ENCODE assay signal across 9 mouse cellular contexts in genomic region chr11:98003171-98003671, GRCm38 (mm10). TPM values are rescaled to one million over a fixed set of nuclear protein-coding genes. Genes with fewer than 3 reads are reported as not detected.
DNase-seq lines count a peak whose midpoint lies in the region; ATAC-seq lines count a peak whose summit lies in the region.
"Had no signal": no experiment of that assay in that cellular context is flagged by ENCODE, and none has a peak within 500 bp of the region (broad histone marks: within the 10 kb centered on the region; RNA-seq: fewer than 3 reads in every experiment).

No protein-coding gene starts in this region.

- peaks cover 34% of the 10 kb centered on the region; the same call in 1 of the 2 replicates for H3K27me3 ChIP-seq in lung, embryonic 15.5 days
- no peaks in the 10 kb centered on the region for H3K27me3 ChIP-seq in hindbrain, embryonic 16.5 days (replicated peaks; ENCODE audit: control insufficient read depth, insufficient read depth, low read length)
- no peaks in the 10 kb centered on the region for H3K27me3 ChIP-seq in neural tube, embryonic 14.5 days (ENCODE audit: control insufficient read depth, insufficient read depth, low read length)

- no peak for ATAC-seq in lung, embryonic 15.5 days (ENCODE audit: borderline replicate concordance, extremely low read depth, low FRiP score, low TSS enrichment)
- ATAC-seq in hindbrain, embryonic 16.5 days, result peak; percentile 6; the same call in 1 of the 2 replicates
- no peak for ATAC-seq in neural tube, embryonic 14.5 days (ENCODE audit: low read depth)

- H3K9ac ChIP-seq in lung, embryonic 15.5 days, result 0 out of 2 replicates have a peak overlapping the region, but pooled peaks have one; percentile 14
- H3K9ac ChIP-seq in hindbrain, embryonic 16.5 days (ENCODE audit: low read depth, low read length), result no peak overlapping the region
- H3K9ac ChIP-seq in neural tube, embryonic 14.5 days (replicated peaks; ENCODE audit: low read depth, low read length), result 0 out of 2 replicates have a peak overlapping the region, but pooled peaks have one; percentile 16

- peak overlapping the region; percentile 37 for H3K4me2 ChIP-seq in lung, embryonic 15.5 days
- no peak overlapping the region; the same call in 1 of the 2 replicates for H3K4me2 ChIP-seq in hindbrain, embryonic 16.5 days (ENCODE audit: low read length)
- no peak overlapping the region for H3K4me2 ChIP-seq in neural tube, embryonic 14.5 days (ENCODE audit: low read depth, low read length)

- peaks cover 3% of the 10 kb centered on the region; the same call in 1 of the 2 replicates for H3K36me3 ChIP-seq in lung, embryonic 15.5 days
- peaks cover 21% of the 10 kb centered on the region for H3K36me3 ChIP-seq in hindbrain, embryonic 16.5 days (ENCODE audit: control insufficient read depth, insufficient read depth, low read length)
- H3K36me3 ChIP-seq in neural tube, embryonic 14.5 days (ENCODE audit: control insufficient read depth, insufficient read depth, low read length), result peaks cover 35% of the 10 kb centered on the region

- 0 out of 2 replicates have a peak overlapping the region, but pooled peaks have one; percentile 2 for H3K4me3 ChIP-seq in lung, embryonic 15.5 days
- no peak overlapping the region for H3K4me3 ChIP-seq in hindbrain, embryonic 16.5 days (ENCODE audit: low read length)
- H3K4me3 ChIP-seq in neural tube, embryonic 14.5 days (ENCODE audit: low read depth, low read length), result no peak overlapping the region

- WGBS in lung, embryonic 15.5 days, result 40% methylated on average over 17 of the region's 17 CpGs
- WGBS in hindbrain, embryonic 16.5 days, result 30% methylated on average over 17 of the region's 17 CpGs
- 28% methylated on average over 17 of the region's 17 CpGs for WGBS in neural tube, embryonic 14.5 days

- H3K27ac ChIP-seq in lung, embryonic 15.5 days, result no peak overlapping the region
- no peak overlapping the region; the same call in 1 of the 2 replicates for H3K27ac ChIP-seq in hindbrain, embryonic 16.5 days (ENCODE audit: low read depth, low read length)
- H3K27ac ChIP-seq in neural tube, embryonic 14.5 days (ENCODE audit: low read depth, low read length), result no peak overlapping the region

- no peak for DNase-seq in lung, postnatal 10 days
- peak; percentile 68 for DNase-seq in brain, adult 2 months (ENCODE audit: low read depth, low spot score)
- DNase-seq in kidney, postnatal 25 days, result no peak
- DNase-seq in kidney, adult 11 months, result no peak
- no peak for DNase-seq in adrenal gland, postnatal 10 days

- H3K9me3 ChIP-seq in lung, embryonic 15.5 days, result no peaks in the 10 kb centered on the region
- no peaks in the 10 kb centered on the region for H3K9me3 ChIP-seq in hindbrain, embryonic 16.5 days (ENCODE audit: control insufficient read depth, low read length)
- no peaks in the 10 kb centered on the region for H3K9me3 ChIP-seq in neural tube, embryonic 14.5 days (ENCODE audit: control insufficient read depth, low read length)

- peaks cover 17% of the 10 kb centered on the region for H3K4me1 ChIP-seq in lung, embryonic 15.5 days
- peaks cover 3% of the 10 kb centered on the region for H3K4me1 ChIP-seq in hindbrain, embryonic 16.5 days (ENCODE audit: control insufficient read depth, insufficient read depth, low read depth, low read length)
- H3K4me1 ChIP-seq in neural tube, embryonic 14.5 days (ENCODE audit: control insufficient read depth, insufficient read depth, low read length), result 0 out of 2 replicates have a peak, but pooled peaks cover 4% of the 10 kb centered on the region

RNA-seq across cellular contexts. Expression of gene Arl5c, which starts 7.2 kb away (rescaled TPM):
- 6.8 and 9.0 TPM in 2 replicates for polyA plus RNA-seq in lung, embryonic 15.5 days (2015; fragmentation: Nextera tagmentation; extraction: Ambion mirVana)
- polyA plus RNA-seq in hindbrain, embryonic 16.5 days (2015; fragmentation: Nextera tagmentation; extraction: Ambion mirVana), result 7.3 and 7.6 TPM in 2 replicates
- 6.1 and 11.0 TPM in 2 replicates for polyA plus RNA-seq in neural tube, embryonic 14.5 days (2014; fragmentation: Nextera tagmentation; extraction: Ambion mirVana)
- total RNA-seq in adrenal gland, postnatal 10 days (2021), result 1 to 10 TPM; 3.1 to 3.8 TPM

RNA-seq across cellular contexts. Expression of gene Plxdc1, which starts 17.0 kb away (rescaled TPM):
- polyA plus RNA-seq in lung, embryonic 15.5 days (2015; fragmentation: Nextera tagmentation; extraction: Ambion mirVana), result 0.89 and 1.3 TPM in 2 replicates
- 2.1 and 2.8 TPM in 2 replicates for polyA plus RNA-seq in hindbrain, embryonic 16.5 days (2015; fragmentation: Nextera tagmentation; extraction: Ambion mirVana)
- polyA plus RNA-seq in neural tube, embryonic 14.5 days (2014; fragmentation: Nextera tagmentation; extraction: Ambion mirVana), result 0.39 and 0.70 TPM in 2 replicates
- 1 to 10 TPM; 3.4 to 7.2 TPM for total RNA-seq in adrenal gland, postnatal 10 days (2021)

RNA-seq across cellular contexts. Expression of gene Cacnb1, which starts 19.6 kb away (rescaled TPM):
- 4.9 and 5.2 TPM in 2 replicates for polyA plus RNA-seq in lung, embryonic 15.5 days (2015; fragmentation: Nextera tagmentation; extraction: Ambion mirVana)
- polyA plus RNA-seq in hindbrain, embryonic 16.5 days (2015; fragmentation: Nextera tagmentation; extraction: Ambion mirVana), result 59.6 and 69.0 TPM in 2 replicates
- polyA plus RNA-seq in neural tube, embryonic 14.5 days (2014; fragmentation: Nextera tagmentation; extraction: Ambion mirVana), result 32.4 and 37.1 TPM in 2 replicates
- 10 to 100 TPM; 11.7 to 29.3 TPM for total RNA-seq in adrenal gland, postnatal 10 days (2021)
- total RNA-seq: common myeloid progenitor, adult 5-6 weeks had no signal

RNA-seq across cellular contexts. Expression of gene Rpl19, which starts 23.3 kb away (rescaled TPM):
- polyA plus RNA-seq in lung, embryonic 15.5 days (2015; fragmentation: Nextera tagmentation; extraction: Ambion mirVana), result 1,039 and 1,081 TPM in 2 replicates
- 578 and 612 TPM in 2 replicates for polyA plus RNA-seq in hindbrain, embryonic 16.5 days (2015; fragmentation: Nextera tagmentation; extraction: Ambion mirVana)
- 656 and 678 TPM in 2 replicates for polyA plus RNA-seq in neural tube, embryonic 14.5 days (2014; fragmentation: Nextera tagmentation; extraction: Ambion mirVana)
- total RNA-seq in adrenal gland, postnatal 10 days (2021), result 1,000 to 10,000 TPM; 1,275 to 1,278 TPM

RNA-seq across cellular contexts. Expression of gene Stac2, which starts 50.0 kb away (rescaled TPM):
- 0.06 and 0.16 TPM in 2 replicates for polyA plus RNA-seq in lung, embryonic 15.5 days (2015; fragmentation: Nextera tagmentation; extraction: Ambion mirVana)
- 7.9 and 9.8 TPM in 2 replicates for polyA plus RNA-seq in hindbrain, embryonic 16.5 days (2015; fragmentation: Nextera tagmentation; extraction: Ambion mirVana)
- polyA plus RNA-seq in neural tube, embryonic 14.5 days (2014; fragmentation: Nextera tagmentation; extraction: Ambion mirVana), result 16.0 and 18.1 TPM in 2 replicates
- total RNA-seq in adrenal gland, postnatal 10 days (2021), result 1 to 10 TPM; 1.8 to 3.1 TPM
- total RNA-seq: common myeloid progenitor, adult 5-6 weeks had no signal
